Mouse (Mus musculus) ES-E14 (cell line): ENCODE results near the gene Zfp598. TPM values are rescaled to one million over a fixed set of nuclear protein-coding genes. Genes with fewer than 3 reads are reported as not detected.

Experiments used
- DNase-seq: peaks from one replicate; pipeline ENCODE4 v3.0.0-alpha.2; 2013; ENCODE audit warnings: low read depth, low spot score
- H3K27ac ChIP-seq: 2 replicates; pipeline ENCODE4 v1.5.1; 2012; ENCODE audit warnings: low read depth, mild to moderate bottlenecking, low read length, moderate library complexity, mixed read lengths; ENCODE audit not compliant: poor library complexity, insufficient read depth, severe bottlenecking
- H3K36me3 ChIP-seq: 2 replicates; pipeline ENCODE4 v1.6.1; 2012; ENCODE audit warnings: mild to moderate bottlenecking, low read length, moderate library complexity, mixed read lengths; ENCODE audit not compliant: control insufficient read depth, poor library complexity, insufficient read depth, severe bottlenecking
- H3K4me1 ChIP-seq, 2 experiments: fragments of 150-350 bp in 1 of 2; sonication (generic) in 1 of 2; 2 replicates each; pipeline ENCODE4 v1.6.1; 2012; ENCODE audit warnings: low read length in 2 of 2, mild to moderate bottlenecking in 1 of 2, mixed read lengths in 1 of 2; ENCODE audit not compliant: control insufficient read depth in 2 of 2, insufficient read depth in 2 of 2, poor library complexity in 1 of 2
- H3K4me3 ChIP-seq, 2 experiments: fragments of 150-350 bp in 1 of 2; sonication (generic) in 1 of 2; 2 replicates each; pipeline ENCODE4 v1.5.1; 2012; ENCODE audit warnings: low read length in 2 of 2, low read depth in 1 of 2, mild to moderate bottlenecking in 1 of 2, mixed read lengths in 1 of 2; ENCODE audit not compliant: insufficient read depth in 1 of 2, poor library complexity in 1 of 2, severe bottlenecking in 1 of 2
- H3K9ac ChIP-seq: 2 replicates; pipeline ENCODE4 v1.6.1; 2012; ENCODE audit warnings: low read depth, mild to moderate bottlenecking, low read length, mixed read lengths; ENCODE audit not compliant: poor library complexity, insufficient read depth, severe bottlenecking
- H3K9me3 ChIP-seq: fragments of 150-350 bp; sonication (generic); 2 replicates; pipeline ENCODE4 v1.6.1; 2012; ENCODE audit warnings: low read depth, mild to moderate bottlenecking, low read length; ENCODE audit not compliant: control insufficient read depth, insufficient read depth
- CHD2 ChIP-seq: IDR thresholded peaks from 2 replicates; pipeline ENCODE4 v1.6.1; 2014; ENCODE audit warnings: mild to moderate bottlenecking, low read depth, low read length, inconsistent platforms
- HCFC1 ChIP-seq: IDR thresholded peaks from 2 replicates; pipeline ENCODE4 v1.6.1; 2012; ENCODE audit warnings: low read length, inconsistent platforms, borderline replicate concordance; ENCODE audit not compliant: insufficient read depth
- MAFK ChIP-seq: IDR thresholded peaks from 2 replicates; pipeline ENCODE4 v1.6.1; 2014; ENCODE audit warnings: mild to moderate bottlenecking, low read depth, low read length, inconsistent platforms; ENCODE audit not compliant: insufficient read depth
- ZC3H11A ChIP-seq: IDR thresholded peaks from 2 replicates; pipeline ENCODE4 v1.6.1; 2012; ENCODE audit warnings: low read depth, mild to moderate bottlenecking, inconsistent platforms, low read length, borderline replicate concordance
- ZNF384 ChIP-seq: IDR thresholded peaks from 2 replicates; pipeline ENCODE4 v1.6.1; 2012; ENCODE audit warnings: low read depth, low read length, inconsistent platforms
- in situ Hi-C, 2 experiments: fragments of 600-800 bp; cut with MboI; formaldehyde crosslinking; loops; one replicate each; pipeline ENCODE4 v1.15.1; 2025; ENCODE audit warnings: low sequenced_read_pairs in 2 of 2, inconsistent platforms in 1 of 2; ENCODE audit not compliant: unreplicated experiment in 2 of 2
- total RNA-seq: library from RNA; depleted of rRNA; stranded (reverse); fragments of 300-350 nt; gene quantifications from 2 replicates; pipeline ENCODE4 v1.2.3, GENCODE M21; 2012

Zfp598 gene
- total RNA-seq, 1 experiment, result 39.7 TPM

GRCm38 (mm10) chr17:24650766-24651165 is 18.7 kb upstream of the Zfp598 start:
- Histone ChIP-seq H3K27ac (no peak overlapping the region), H3K4me3 (no peak overlapping the region; a peak in 1 of 4 replicates), H3K36me3 (no peaks in the 10 kb centered on the region), H3K9me3 (no peaks in the 10 kb centered on the region), H3K4me1 (peaks cover 6 to 16% of the 10 kb centered on the region in 2 experiments; a peak in 3 of 4 replicates), H3K9ac (0 out of 2 replicates have a peak overlapping the region, but pooled peaks have one; percentile 51)
- TF ChIP-seq HCFC1 (no peak), ZC3H11A (no peak), CHD2 (no peak), ZNF384 (no peak), MAFK (no peak)
- DNase-seq, result no peak
- in situ Hi-C loops, result no loop called here

- Histone ChIP-seq H3K9ac (no peak overlapping the region), H3K36me3 (no peaks in the 10 kb centered on the region), H3K4me1 (peaks cover 6 to 14% of the 10 kb centered on the region in 2 experiments; a peak in 3 of 4 replicates), H3K4me3 (no peak overlapping the region), H3K9me3 (no peaks in the 10 kb centered on the region), H3K27ac (no peak overlapping the region)
- in situ Hi-C loops, result no loop called here
- no peak for DNase-seq
- TF ChIP-seq ZNF384 (no peak), ZC3H11A (no peak), CHD2 (no peak)
These were observed 17.7 kb upstream of the Zfp598 start for GRCm38 (mm10) chr17:24651835-24652234.

DNA sequence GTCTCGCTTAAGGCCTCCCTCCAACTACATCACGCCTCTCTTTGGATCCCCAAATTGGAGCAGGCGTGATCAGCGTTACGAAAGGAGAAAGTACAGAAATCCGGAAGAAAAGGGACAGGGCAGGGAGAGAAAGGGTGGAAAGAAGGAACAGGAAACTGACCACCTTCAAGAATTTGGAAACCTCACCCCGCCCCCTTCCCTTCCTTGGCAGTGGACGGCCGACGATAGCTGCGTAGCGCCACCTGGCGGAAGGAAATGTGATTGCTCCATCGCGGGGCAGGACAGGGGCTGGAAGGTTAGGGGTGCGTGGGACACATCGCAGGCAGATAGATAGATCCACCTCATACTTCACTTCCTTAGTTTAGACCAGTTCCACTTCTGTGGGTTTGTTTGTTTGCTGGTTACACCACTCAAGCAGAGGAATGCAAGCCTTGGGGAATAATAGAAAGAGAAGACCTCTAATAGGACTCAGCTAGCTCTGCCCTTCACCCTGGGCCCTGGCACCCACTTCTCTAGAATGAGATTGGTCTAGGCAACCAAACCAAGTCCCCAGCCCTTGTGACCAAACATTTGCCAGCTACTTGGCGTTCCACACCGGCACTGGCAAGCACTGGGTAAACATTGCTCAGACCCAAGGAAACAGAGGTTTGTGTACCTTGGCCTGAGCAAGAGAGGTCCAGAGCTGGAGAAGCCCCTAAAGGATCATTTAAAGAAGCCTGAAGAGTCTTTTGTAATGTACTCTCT is 15.3 kb upstream of the Zfp598 start:
- in situ Hi-C loops, result no loop called here
- Histone ChIP-seq H3K27ac (no peak overlapping the region), H3K9ac (no peak overlapping the region), H3K4me1 (peaks cover 6 to 12% of the 10 kb centered on the region in 2 experiments; a peak in 3 of 4 replicates), H3K4me3 (no peak overlapping the region), H3K36me3 (no peaks in the 10 kb centered on the region), H3K9me3 (no peaks in the 10 kb centered on the region)
- TF ChIP-seq MAFK, result no peak
- no peak for TF ChIP-seq ZNF384
- TF ChIP-seq ZC3H11A, result no peak
- TF ChIP-seq HCFC1, result no peak
- no peak for TF ChIP-seq CHD2
- no peak for DNase-seq

DNA sequence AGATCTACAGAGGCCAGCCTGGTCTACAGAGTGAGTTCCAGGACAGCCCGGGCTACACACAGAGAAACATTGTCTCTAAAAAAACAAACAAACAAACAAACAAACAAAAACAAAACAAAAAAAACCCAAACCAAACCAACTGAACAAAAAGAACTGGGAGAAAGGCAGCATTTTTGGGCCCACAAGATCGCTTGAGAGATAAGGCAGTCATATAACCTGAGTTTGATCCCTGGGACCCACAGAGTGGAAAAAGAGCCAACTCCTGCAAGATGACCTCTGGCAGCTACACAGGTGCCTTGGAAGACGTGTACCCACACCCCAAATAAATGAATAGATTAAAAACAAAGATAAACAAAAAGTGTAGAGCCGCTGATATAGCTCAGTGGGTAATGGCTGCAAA is 14.5 kb upstream of the Zfp598 start:
- Histone ChIP-seq H3K27ac (no peak overlapping the region), H3K36me3 (no peaks in the 10 kb centered on the region), H3K4me3 (no peak overlapping the region), H3K9me3 (no peaks in the 10 kb centered on the region), H3K9ac (no peak overlapping the region), H3K4me1 (peaks cover 3 to 9% of the 10 kb centered on the region in 2 experiments; a peak in 2 of 4 replicates)
- in situ Hi-C loops, result no loop called here
- TF ChIP-seq ZC3H11A (no peak), ZNF384 (no peak), HCFC1 (no peak)
- DNase-seq, result no peak
